In genomic region chr15:99670964-99671670, GRCm38 (mm10) we compare ENCODE assay signal across 10 mouse cellular contexts. TPM values are rescaled to one million over a fixed set of nuclear protein-coding genes. Genes with fewer than 3 reads are reported as not detected.
A peak's percentile ranks its signal among the peaks of the same experiment; 100 is the strongest.
DNase-seq lines count a peak whose midpoint lies in the region; ATAC-seq and TF ChIP-seq lines count a peak whose summit lies in the region.
"Had no signal": no experiment of that assay in that cellular context is flagged by ENCODE, and none has a peak within 500 bp of the region (broad histone marks: within the 10 kb centered on the region; RNA-seq: fewer than 3 reads in every experiment).

No protein-coding gene starts in this region.

- peak overlapping the region; percentile 98 for H3K4me2 ChIP-seq in kidney, embryonic 14.5 days (replicated peaks; ENCODE audit: low read depth, low read length)
- H3K4me2 ChIP-seq in hindbrain, postnatal 0 days (ENCODE audit: low read depth, low read length): peak overlapping the region; percentile 80

- WGBS in kidney, embryonic 14.5 days: 10% methylated on average over 14 of the region's 17 CpGs
- WGBS in embryonic facial prominence, embryonic 10.5 days: 11% methylated on average over 15 of the region's 17 CpGs
- WGBS in hindbrain, postnatal 0 days: 11% methylated on average over 17 of the region's 17 CpGs

- H3K9me3 ChIP-seq in kidney, embryonic 14.5 days (ENCODE audit: control insufficient read depth, low read length): no peaks in the 10 kb centered on the region
- no peaks in the 10 kb centered on the region for H3K9me3 ChIP-seq in embryonic facial prominence, embryonic 10.5 days
- no peaks in the 10 kb centered on the region for H3K9me3 ChIP-seq in hindbrain, postnatal 0 days (ENCODE audit: low read length)

- no peak for TF ChIP-seq CTCF in hindbrain, postnatal 0 days (IDR thresholded peaks at IDR 0.05; ENCODE audit: low read depth)

- H3K9ac ChIP-seq in kidney, embryonic 14.5 days (ENCODE audit: low read depth, low read length): peak overlapping the region; percentile 63
- H3K9ac ChIP-seq in hindbrain, postnatal 0 days (replicated peaks; ENCODE audit: low read length): peak overlapping the region; percentile 97

- H3K27ac ChIP-seq in kidney, embryonic 14.5 days (ENCODE audit: low read depth, low read length): no peak overlapping the region
- peak overlapping the region; percentile 77 for H3K27ac ChIP-seq in embryonic facial prominence, embryonic 10.5 days (replicated peaks)
- peak overlapping the region; percentile 87 for H3K27ac ChIP-seq in hindbrain, postnatal 0 days

- peak overlapping the region; percentile 54 for H3K4me3 ChIP-seq in kidney, embryonic 14.5 days (ENCODE audit: low read length)
- peak overlapping the region; percentile 73 for H3K4me3 ChIP-seq in embryonic facial prominence, embryonic 10.5 days
- peak overlapping the region; percentile 78 for H3K4me3 ChIP-seq in hindbrain, postnatal 0 days (ENCODE audit: low read length)

- no peak for DNase-seq in kidney, postnatal 10 days
- no peak for DNase-seq in embryonic facial prominence, embryonic 10.5 days (ENCODE audit: low spot score)
- peak; percentile 51 for DNase-seq in hindbrain, postnatal 0 days (ENCODE audit: low spot score)
- DNase-seq in neural tube, embryonic 10.5 days (ENCODE audit: extremely low spot score, low spot score): peak; percentile 45
- DNase-seq in testis, postnatal 14 days (ENCODE audit: low spot score): no peak
- DNase-seq in ovary, postnatal 14 days (ENCODE audit: low spot score): no peak

- ATAC-seq in kidney, embryonic 14.5 days (ENCODE audit: low FRiP score, low TSS enrichment): no peak
- ATAC-seq in hindbrain, postnatal 0 days: peak; percentile 44; the same call in 1 of the 2 replicates
- ATAC-seq in megakaryocyte-erythroid progenitor cell, adult 5-6 weeks (replicated peaks; ENCODE audit: low FRiP score, low TSS enrichment, poor library complexity, severe bottlenecking): no peak

- no peaks in the 10 kb centered on the region for H3K36me3 ChIP-seq in kidney, embryonic 14.5 days (ENCODE audit: control insufficient read depth, insufficient read depth, low read length)
- no peaks in the 10 kb centered on the region for H3K36me3 ChIP-seq in embryonic facial prominence, embryonic 10.5 days (replicated peaks)
- no peaks in the 10 kb centered on the region for H3K36me3 ChIP-seq in hindbrain, postnatal 0 days (ENCODE audit: insufficient read depth, low read length)

- peaks cover 3% of the 10 kb centered on the region; the same call in 1 of the 2 replicates for H3K4me1 ChIP-seq in kidney, embryonic 14.5 days (ENCODE audit: control insufficient read depth, insufficient read depth, low read length)
- H3K4me1 ChIP-seq in embryonic facial prominence, embryonic 10.5 days: peaks cover 49% of the 10 kb centered on the region
- H3K4me1 ChIP-seq in hindbrain, postnatal 0 days (ENCODE audit: insufficient read depth, low read length): peaks cover 32% of the 10 kb centered on the region

- H3K27me3 ChIP-seq in kidney, embryonic 14.5 days (ENCODE audit: control insufficient read depth, insufficient read depth, low read length): peaks cover 45% of the 10 kb centered on the region
- H3K27me3 ChIP-seq in embryonic facial prominence, embryonic 10.5 days (replicated peaks; ENCODE audit: low read depth, poor library complexity, severe bottlenecking): peaks cover 91% of the 10 kb centered on the region
- no peaks in the 10 kb centered on the region for H3K27me3 ChIP-seq in hindbrain, postnatal 0 days (ENCODE audit: insufficient read depth, low read length)

RNA-seq across cellular contexts. Expression of gene Asic1, which starts 0.9 kb away (rescaled TPM):
- 0.88 and 0.90 TPM in 2 replicates for polyA plus RNA-seq in kidney, embryonic 14.5 days (2014; fragmentation: Nextera tagmentation; extraction: Ambion mirVana)
- polyA plus RNA-seq in embryonic facial prominence, embryonic 10.5 days (2016; fragmentation: Nextera tagmentation; extraction: Ambion mirVana): 3.2 and 4.9 TPM in 2 replicates
- 127 and 143 TPM in 2 replicates for total RNA-seq in hindbrain, postnatal 0 days (2014; rRNA removed)
- polyA plus RNA-seq in hindbrain, postnatal 0 days (2015; fragmentation: Nextera tagmentation; extraction: Ambion mirVana): 32.0 and 37.1 TPM in 2 replicates
- total RNA-seq in megakaryocyte-erythroid progenitor cell, adult 5-6 weeks (2014; fragmentation: Nextera tagmentation): not detected in 2 replicates
- 0.33 TPM in 1 of 2 replicates, not detected in the other for total RNA-seq in megakaryocyte-erythroid progenitor cell, adult 5-6 weeks (2017)

RNA-seq across cellular contexts. Expression of gene Racgap1, which starts 19.7 kb away (rescaled TPM):
- 79.1 and 113 TPM in 2 replicates for polyA plus RNA-seq in kidney, embryonic 14.5 days (2014; fragmentation: Nextera tagmentation; extraction: Ambion mirVana)
- polyA plus RNA-seq in embryonic facial prominence, embryonic 10.5 days (2016; fragmentation: Nextera tagmentation; extraction: Ambion mirVana): 146 TPM in 2 replicates
- total RNA-seq in hindbrain, postnatal 0 days (2014; rRNA removed): 46.4 and 49.1 TPM in 2 replicates
- 49.7 and 52.0 TPM in 2 replicates for polyA plus RNA-seq in hindbrain, postnatal 0 days (2015; fragmentation: Nextera tagmentation; extraction: Ambion mirVana)
- 31.1 and 62.5 TPM in 2 replicates for total RNA-seq in megakaryocyte-erythroid progenitor cell, adult 5-6 weeks (2014; fragmentation: Nextera tagmentation)
- 38.5 and 45.9 TPM in 2 replicates for total RNA-seq in megakaryocyte-erythroid progenitor cell, adult 5-6 weeks (2017)

RNA-seq across cellular contexts. Expression of gene Smarcd1, which starts 30.8 kb away (rescaled TPM):
- 54.3 and 74.2 TPM in 2 replicates for polyA plus RNA-seq in kidney, embryonic 14.5 days (2014; fragmentation: Nextera tagmentation; extraction: Ambion mirVana)
- polyA plus RNA-seq in embryonic facial prominence, embryonic 10.5 days (2016; fragmentation: Nextera tagmentation; extraction: Ambion mirVana): 83.3 and 89.1 TPM in 2 replicates
- total RNA-seq in hindbrain, postnatal 0 days (2014; rRNA removed): 74.0 and 89.4 TPM in 2 replicates
- 78.1 and 91.2 TPM in 2 replicates for polyA plus RNA-seq in hindbrain, postnatal 0 days (2015; fragmentation: Nextera tagmentation; extraction: Ambion mirVana)
- total RNA-seq in megakaryocyte-erythroid progenitor cell, adult 5-6 weeks (2014; fragmentation: Nextera tagmentation): 29.2 and 37.5 TPM in 2 replicates
- total RNA-seq in megakaryocyte-erythroid progenitor cell, adult 5-6 weeks (2017): 10.5 and 28.6 TPM in 2 replicates

RNA-seq across cellular contexts. Expression of gene Gm17349, which starts 34.2 kb away (rescaled TPM):
- not detected in 2 replicates for polyA plus RNA-seq in kidney, embryonic 14.5 days (2014; fragmentation: Nextera tagmentation; extraction: Ambion mirVana)
- polyA plus RNA-seq in embryonic facial prominence, embryonic 10.5 days (2016; fragmentation: Nextera tagmentation; extraction: Ambion mirVana): not detected in 2 replicates
- not detected in 2 replicates for total RNA-seq in hindbrain, postnatal 0 days (2014; rRNA removed)
- not detected in 2 replicates for polyA plus RNA-seq in hindbrain, postnatal 0 days (2015; fragmentation: Nextera tagmentation; extraction: Ambion mirVana)
- total RNA-seq in megakaryocyte-erythroid progenitor cell, adult 5-6 weeks (2014; fragmentation: Nextera tagmentation): not detected in 2 replicates
- total RNA-seq in megakaryocyte-erythroid progenitor cell, adult 5-6 weeks (2017): not detected in 2 replicates
- polyA plus RNA-seq: large intestine, adult 2 months; testis, adult 2 months had no signal

RNA-seq across cellular contexts. Expression of gene Gpd1, which starts 46.2 kb away (rescaled TPM):
- polyA plus RNA-seq in kidney, embryonic 14.5 days (2014; fragmentation: Nextera tagmentation; extraction: Ambion mirVana): 2.0 and 3.1 TPM in 2 replicates
- polyA plus RNA-seq in embryonic facial prominence, embryonic 10.5 days (2016; fragmentation: Nextera tagmentation; extraction: Ambion mirVana): 0.42 and 0.55 TPM in 2 replicates
- total RNA-seq in hindbrain, postnatal 0 days (2014; rRNA removed): 2.8 and 3.7 TPM in 2 replicates
- polyA plus RNA-seq in hindbrain, postnatal 0 days (2015; fragmentation: Nextera tagmentation; extraction: Ambion mirVana): 2.5 TPM in 2 replicates
- total RNA-seq in megakaryocyte-erythroid progenitor cell, adult 5-6 weeks (2014; fragmentation: Nextera tagmentation): 0.49 TPM in 1 of 2 replicates, not detected in the other
- total RNA-seq in megakaryocyte-erythroid progenitor cell, adult 5-6 weeks (2017): 0.23 TPM in 1 of 2 replicates, not detected in the other

Comparison
In these comparisons a context has a peak if more than half of its experiments do, and no peak if none do; other contexts are left out.
1. DNase-seq: peak in hindbrain, postnatal 0 days (single experiment) and neural tube, embryonic 10.5 days (single experiment); none in kidney, postnatal 10 days (single experiment), embryonic facial prominence, embryonic 10.5 days (single experiment), testis, postnatal 14 days (single experiment) and ovary, postnatal 14 days (single experiment).
2. Peak in every context shown above with its lines, with median percentiles within 50 percentile points of each other: H3K4me3 ChIP-seq.